Mouse (Mus musculus) T-cell, adult 2 months (primary cell): Measurements from ENCODE around the gene Olfr381.
"Not testable (repeated sequence)": the region's sequence is repeated elsewhere in the genome, so short reads cannot be mapped to it uniquely, and the experiment has no call there.

Experiments
- DNase-seq: peaks from one replicate; pipeline ENCODE4 v3.0.0; 2022; ENCODE audit warnings: low spot score

The Olfr381 gene

GRCm38 (mm10) chr11:73491503-73491902 lies at the start of gene Olfr381:
TSS of gene Olfr381 (minus strand) at chr11:73491603.
- DNase-seq, result no peak

GRCm38 (mm10) chr11:73528971-73529370 lies 37.6 kb upstream of the Olfr381 start:
- not testable (repeated sequence) for DNase-seq

GRCm38 (mm10) chr11:73517097-73517496 lies 25.7 kb upstream of the Olfr381 start, which contains the start of gene Olfr382:
TSS of gene Olfr382 (minus strand) at chr11:73517197.
- DNase-seq, result no peak

GRCm38 (mm10) chr11:73457408-73457807 lies 34.0 kb downstream of the Olfr381 start, which contains the start of gene Olfr380:
TSS of gene Olfr380 (minus strand) at chr11:73457508.
- no peak for DNase-seq
